Mouse (Mus musculus) E14TG2a.4 (cell line): ENCODE measurements around the gene Prkce.

Experiments used
- H3K27me3 ChIP-seq: 2 replicates; pipeline ENCODE4 v1.6.1; 2014; ENCODE audit warnings: low read length, control low read depth; ENCODE audit not compliant: insufficient read depth
- H3K36me3 ChIP-seq: 2 replicates; pipeline ENCODE4 v1.6.1; 2014; ENCODE audit warnings: low read length, control low read depth; ENCODE audit not compliant: insufficient read depth
- H3K4me1 ChIP-seq: replicated peaks from 2 replicates; pipeline ENCODE4 v1.6.1; 2014; ENCODE audit warnings: low read depth, low read length, control low read depth
- H3K4me3 ChIP-seq: replicated peaks from 2 replicates; pipeline ENCODE4 v1.5.1; 2014; ENCODE audit warnings: mild to moderate bottlenecking, low read length
- H3K9me3 ChIP-seq: 2 replicates; pipeline ENCODE4 v1.6.1; 2014; ENCODE audit warnings: low read length, control low read depth
- CTCF ChIP-seq: conservative IDR thresholded peaks from 2 replicates; pipeline ENCODE4 v1.5.1; 2014; ENCODE audit warnings: low read length
- NANOG ChIP-seq: IDR thresholded peaks from 2 replicates; pipeline ENCODE4 v1.6.1; 2014; ENCODE audit warnings: borderline replicate concordance, low read length, mixed read lengths
- POU5F1 ChIP-seq: IDR thresholded peaks from 2 replicates; pipeline ENCODE4 v1.6.1; 2014; ENCODE audit warnings: low read length, borderline replicate concordance

The Prkce gene

GRCm38 (mm10) chr17:86267126-86267760 is 99.7 kb downstream of the Prkce start:
- Histone ChIP-seq H3K36me3 (no peaks in the 10 kb centered on the region), H3K4me1 (no peaks in the 10 kb centered on the region), H3K27me3 (no peaks in the 10 kb centered on the region), H3K4me3 (no peak overlapping the region), H3K9me3 (peaks cover 9% of the 10 kb centered on the region; the same call in 1 of the 2 replicates)
- no peak for TF ChIP-seq POU5F1
- TF ChIP-seq CTCF: no peak
- TF ChIP-seq NANOG: no peak

- Histone ChIP-seq H3K27me3 (no peaks in the 10 kb centered on the region; the same call in 1 of the 2 replicates), H3K9me3 (peaks cover 14% of the 10 kb centered on the region; the same call in 1 of the 2 replicates)
Observed at GRCm38 (mm10) chr17:86269639-86270038, 102.1 kb downstream of the Prkce start.

GRCm38 (mm10) chr17:86270523-86270922 is 102.9 kb downstream of the Prkce start:
- H3K27me3 ChIP-seq: no peaks in the 10 kb centered on the region; the same call in 1 of the 2 replicates
- H3K4me1 ChIP-seq: no peaks in the 10 kb centered on the region
- H3K36me3 ChIP-seq: no peaks in the 10 kb centered on the region
- no peak overlapping the region for H3K4me3 ChIP-seq
- TF ChIP-seq POU5F1: no peak
- no peak for TF ChIP-seq CTCF
- TF ChIP-seq NANOG: no peak
- H3K9me3 ChIP-seq: peaks cover 11% of the 10 kb centered on the region; the same call in 1 of the 2 replicates

More at GRCm38 (mm10) chr17:86269639-86270038, 102.1 kb downstream of the Prkce start:
- no peaks in the 10 kb centered on the region for H3K4me1 ChIP-seq
- no peaks in the 10 kb centered on the region for H3K36me3 ChIP-seq
- TF ChIP-seq NANOG: no peak
- TF ChIP-seq POU5F1: no peak
- no peak for TF ChIP-seq CTCF
- H3K4me3 ChIP-seq: no peak overlapping the region

- Histone ChIP-seq H3K27me3 (no peaks in the 10 kb centered on the region; the same call in 1 of the 2 replicates), H3K36me3 (no peaks in the 10 kb centered on the region), H3K4me3 (no peak overlapping the region), H3K9me3 (peaks cover 11% of the 10 kb centered on the region; the same call in 1 of the 2 replicates), H3K4me1 (no peaks in the 10 kb centered on the region)
- TF ChIP-seq POU5F1 (no peak), CTCF (no peak)
Observed at GRCm38 (mm10) chr17:86271277-86271676, 103.7 kb downstream of the Prkce start.

- H3K9me3 ChIP-seq: peaks cover 11% of the 10 kb centered on the region; the same call in 1 of the 2 replicates
- no peaks in the 10 kb centered on the region for H3K36me3 ChIP-seq
- peaks cover 2% of the 10 kb centered on the region; the same call in 1 of the 2 replicates for H3K4me1 ChIP-seq
- no peaks in the 10 kb centered on the region; the same call in 1 of the 2 replicates for H3K27me3 ChIP-seq
- no peak overlapping the region for H3K4me3 ChIP-seq
- TF ChIP-seq CTCF (no peak), NANOG (no peak), POU5F1 (no peak)
Observed at GRCm38 (mm10) chr17:86272961-86273360, 105.4 kb downstream of the Prkce start.

- H3K9me3 ChIP-seq: peaks cover 11% of the 10 kb centered on the region; the same call in 1 of the 2 replicates
- H3K4me1 ChIP-seq: peaks cover 2% of the 10 kb centered on the region; the same call in 1 of the 2 replicates
- H3K27me3 ChIP-seq: no peaks in the 10 kb centered on the region; the same call in 1 of the 2 replicates
Observed at GRCm38 (mm10) chr17:86273566-86274349, 106.2 kb downstream of the Prkce start.

GRCm38 (mm10) chr17:86274350-86274744 is 106.8 kb downstream of the Prkce start:
- peaks cover 2% of the 10 kb centered on the region; the same call in 1 of the 2 replicates for H3K4me1 ChIP-seq
- TF ChIP-seq POU5F1: no peak
- no peak overlapping the region for H3K4me3 ChIP-seq
- no peaks in the 10 kb centered on the region for H3K36me3 ChIP-seq
- H3K27me3 ChIP-seq: no peaks in the 10 kb centered on the region; the same call in 1 of the 2 replicates
- H3K9me3 ChIP-seq: peaks cover 11% of the 10 kb centered on the region; the same call in 1 of the 2 replicates

More at GRCm38 (mm10) chr17:86273566-86274349, 106.2 kb downstream of the Prkce start:
- Histone ChIP-seq H3K36me3 (no peaks in the 10 kb centered on the region), H3K4me3 (no peak overlapping the region)
- TF ChIP-seq CTCF (no peak), POU5F1 (no peak), NANOG (no peak)

GRCm38 (mm10) chr17:86276381-86276780 is 108.8 kb downstream of the Prkce start:
- Histone ChIP-seq H3K4me1 (peaks cover 2% of the 10 kb centered on the region; the same call in 1 of the 2 replicates), H3K4me3 (no peak overlapping the region), H3K36me3 (no peaks in the 10 kb centered on the region), H3K27me3 (no peaks in the 10 kb centered on the region; the same call in 1 of the 2 replicates), H3K9me3 (peaks cover 8% of the 10 kb centered on the region; the same call in 1 of the 2 replicates)
- TF ChIP-seq NANOG (no peak), CTCF (no peak), POU5F1 (no peak)

GRCm38 (mm10) chr17:86277032-86277798 is 109.6 kb downstream of the Prkce start:
- TF ChIP-seq POU5F1 (no peak), NANOG (no peak), CTCF (no peak)
- Histone ChIP-seq H3K36me3 (no peaks in the 10 kb centered on the region), H3K4me1 (peaks cover 2% of the 10 kb centered on the region; the same call in 1 of the 2 replicates), H3K9me3 (peaks cover 6% of the 10 kb centered on the region; the same call in 1 of the 2 replicates), H3K4me3 (no peak overlapping the region), H3K27me3 (no peaks in the 10 kb centered on the region; the same call in 1 of the 2 replicates)
